In the genomic region with DNA sequence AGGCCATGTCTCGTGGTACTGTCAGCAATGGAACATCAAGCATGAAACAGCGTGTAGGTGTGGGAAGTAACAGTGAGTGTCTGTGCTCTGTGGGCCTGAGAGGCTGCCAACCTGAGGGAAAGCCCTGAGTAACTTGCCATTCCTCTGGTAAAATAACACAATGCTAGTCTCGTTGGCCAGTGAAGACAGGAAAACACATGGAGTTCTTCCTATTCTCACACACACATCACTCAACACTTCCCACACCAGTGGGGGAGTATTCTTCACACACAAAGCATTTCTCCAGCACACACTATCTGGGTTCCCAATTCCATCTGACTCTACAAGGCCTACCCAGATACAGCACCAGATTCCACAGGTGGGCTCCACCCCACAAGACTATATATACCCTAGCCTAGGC, we compare ENCODE assay signal across 28 mouse cellular contexts. TPM values are rescaled to one million over a fixed set of nuclear protein-coding genes. Genes with fewer than 3 reads are reported as not detected.
DNase-seq lines count a peak whose midpoint lies in the region; ATAC-seq and TF ChIP-seq lines count a peak whose summit lies in the region.
"Had no signal": no experiment of that assay in that cellular context is flagged by ENCODE, and none has a peak within 500 bp of the region (broad histone marks: within the 10 kb centered on the region; RNA-seq: fewer than 3 reads in every experiment).

No protein-coding gene starts in this region.

- intact Hi-C loops in heart, adult 2 months (cut with DNase I): no loop called here
- intact Hi-C loops in left cerebral cortex, postnatal 36 days (cut with DNase I): no loop called here

- TF ChIP-seq POLR2A in heart, adult 2 months (IDR thresholded peaks at IDR 0.05; ENCODE audit: insufficient read depth, low read depth, low read length): no peak

- H3K79me2 ChIP-seq in heart, adult 2 months (replicated peaks; ENCODE audit: control insufficient read depth, insufficient read depth, low read length): peaks cover 1% of the 10 kb centered on the region; the same call in 1 of the 2 replicates

- H3K9ac ChIP-seq in heart, embryonic 13.5 days: no peak overlapping the region
- no peak overlapping the region for H3K9ac ChIP-seq in heart, adult 2 months (ENCODE audit: low read depth, low read length)
- H3K9ac ChIP-seq: embryonic facial prominence, embryonic 12.5 days; hindbrain, embryonic 12.5 days; intestine, embryonic 15.5 days; liver, embryonic 15.5 days; lung, embryonic 15.5 days; midbrain, embryonic 13.5 days had no signal

- H3K36me3 ChIP-seq in heart, embryonic 13.5 days: no peaks in the 10 kb centered on the region
- H3K36me3 ChIP-seq in heart, adult 2 months (ENCODE audit: control insufficient read depth, insufficient read depth, low read length): no peaks in the 10 kb centered on the region
- H3K36me3 ChIP-seq: embryonic facial prominence, embryonic 12.5 days; hindbrain, embryonic 12.5 days; intestine, embryonic 15.5 days; liver, embryonic 15.5 days; lung, embryonic 15.5 days; midbrain, embryonic 13.5 days had no signal

- H3K27ac ChIP-seq in heart, embryonic 13.5 days (replicated peaks): no peak overlapping the region
- H3K27ac ChIP-seq in heart, adult 2 months: no peak overlapping the region
- H3K27ac ChIP-seq: embryonic facial prominence, embryonic 12.5 days; hindbrain, embryonic 12.5 days; hindbrain, postnatal 0 days; intestine, embryonic 15.5 days; liver, embryonic 15.5 days; lung, embryonic 15.5 days; midbrain, embryonic 13.5 days had no signal

- no peak for TF ChIP-seq CTCF in heart, adult 2 months (IDR thresholded peaks at IDR 0.05)

- H3K9me3 ChIP-seq in heart, embryonic 13.5 days: no peaks in the 10 kb centered on the region
- H3K9me3 ChIP-seq: embryonic facial prominence, embryonic 12.5 days; hindbrain, embryonic 12.5 days; intestine, embryonic 15.5 days; liver, embryonic 15.5 days; lung, embryonic 15.5 days; midbrain, embryonic 13.5 days had no signal

- TF ChIP-seq EP300 in heart, adult 2 months (IDR thresholded peaks at IDR 0.05; ENCODE audit: insufficient read depth, low read depth, low read length): no peak

- H3K27me3 ChIP-seq in heart, embryonic 13.5 days (replicated peaks): no peaks in the 10 kb centered on the region
- H3K27me3 ChIP-seq in heart, adult 2 months (ENCODE audit: control insufficient read depth, insufficient read depth, low read length): no peaks in the 10 kb centered on the region
- H3K27me3 ChIP-seq: CH12.LX; embryonic facial prominence, embryonic 12.5 days; hindbrain, embryonic 12.5 days; intestine, embryonic 15.5 days; liver, embryonic 15.5 days; lung, embryonic 15.5 days; midbrain, embryonic 13.5 days had no signal

- peak; percentile 97 for ATAC-seq in frontal cortex, adult (ENCODE audit: low TSS enrichment)
- 0 out of 2 replicates have a peak, but pooled peaks have one; percentile 21 for ATAC-seq in heart, embryonic 13.5 days (ENCODE audit: extremely low read depth, insufficient number of reproducible peaks, low FRiP score, low TSS enrichment)
- ATAC-seq: activated CD4-positive, CD25-positive, alpha-beta regulatory T cell, adult 4 months; forebrain, embryonic 14.5 days; hindbrain, postnatal 0 days; intestine, embryonic 15.5 days; midbrain, embryonic 13.5 days had no signal

- 58% methylated on average over 3 of the region's 3 CpGs for WGBS in heart, embryonic 13.5 days
- WGBS in heart, adult 2 months: 58% methylated on average over 3 of the region's 3 CpGs

- no peak overlapping the region for H3K4me3 ChIP-seq in heart, embryonic 13.5 days
- no peak overlapping the region for H3K4me3 ChIP-seq in heart, adult 2 months
- H3K4me3 ChIP-seq: embryonic facial prominence, embryonic 12.5 days; hindbrain, embryonic 12.5 days; intestine, embryonic 15.5 days; liver, embryonic 15.5 days; lung, embryonic 15.5 days; midbrain, embryonic 13.5 days had no signal

- H3K4me2 ChIP-seq in heart, embryonic 13.5 days: no peak overlapping the region
- H3K4me2 ChIP-seq: embryonic facial prominence, embryonic 12.5 days; hindbrain, embryonic 12.5 days; intestine, embryonic 15.5 days; liver, embryonic 15.5 days; lung, embryonic 15.5 days; midbrain, embryonic 13.5 days had no signal

- DNase-seq in frontal cortex, postnatal 25 days (ENCODE audit: low spot score in 2 of 2): no peak
- no peak for DNase-seq in heart, adult 2 months
- peak; percentile 66 for DNase-seq in right cerebral cortex, adult 18-20 months
- no peak for DNase-seq in right cerebral cortex, postnatal 10 days (ENCODE audit: low spot score in 2 of 2)
- DNase-seq in left cerebral cortex, postnatal 36 days (ENCODE audit: low spot score in 2 of 2): peak; percentile 26 to 61
- DNase-seq in kidney, adult 9 months: no peak
- DNase-seq: adrenal gland, adult 2 months; adrenal gland, postnatal 36 days; cerebellum, adult 8-10 months; cerebellum, postnatal 25 days; embryo, embryonic 11 days; heart, postnatal 36 days; kidney, adult 8-10 months; kidney, postnatal 10 days; layer of hippocampus, postnatal 36 days; liver had no signal

- H3K4me1 ChIP-seq in heart, embryonic 13.5 days: peaks cover 48% of the 10 kb centered on the region
- peaks cover 17% of the 10 kb centered on the region for H3K4me1 ChIP-seq in heart, adult 2 months (ENCODE audit: control insufficient read depth, insufficient read depth, low read length)

RNA-seq across cellular contexts. Expression of gene Ppfia1, which starts 23.7 kb away (rescaled TPM):
- 19.5 and 23.3 TPM in 2 replicates for polyA plus RNA-seq in heart, embryonic 13.5 days (2015; fragmentation: Nextera tagmentation; extraction: Ambion mirVana)
- 10 to 100 TPM; 41.4 to 46.0 TPM for total RNA-seq in heart, adult 2 months (2021)
- polyA plus RNA-seq in heart, adult 2 months (2012; rRNA removed): 27.0 and 38.5 TPM in 2 replicates
- total RNA-seq in left cerebral cortex, postnatal 36 days (2021): 10 to 100 TPM; 26.0 to 38.4 TPM

RNA-seq across cellular contexts. Expression of gene Fadd, which starts 52.4 kb away (rescaled TPM):
- polyA plus RNA-seq in heart, embryonic 13.5 days (2015; fragmentation: Nextera tagmentation; extraction: Ambion mirVana): 12.1 and 12.5 TPM in 2 replicates
- 1 to 10 TPM; 8.2 to 8.6 TPM for total RNA-seq in heart, adult 2 months (2021)
- 13.4 and 15.6 TPM in 2 replicates for polyA plus RNA-seq in heart, adult 2 months (2012; rRNA removed)
- 1 to 10 TPM; 2.3 to 2.6 TPM for total RNA-seq in left cerebral cortex, postnatal 36 days (2021)

RNA-seq across cellular contexts. Expression of gene Cttn, which starts 59.0 kb away (rescaled TPM):
- 118 and 126 TPM in 2 replicates for polyA plus RNA-seq in heart, embryonic 13.5 days (2015; fragmentation: Nextera tagmentation; extraction: Ambion mirVana)
- total RNA-seq in heart, adult 2 months (2021): 10 to 100 TPM; 26.9 to 32.9 TPM
- polyA plus RNA-seq in heart, adult 2 months (2012; rRNA removed): 33.9 and 41.1 TPM in 2 replicates
- 100 to 1,000 TPM; 111 to 112 TPM for total RNA-seq in left cerebral cortex, postnatal 36 days (2021)

Comparison
In these comparisons a context has a peak if more than half of its experiments do, and no peak if none do; other contexts are left out.
1. DNase-seq: peak in right cerebral cortex, adult 18-20 months (single experiment) and left cerebral cortex, postnatal 36 days (2 of 2); none in frontal cortex, postnatal 25 days (0 of 2), heart, adult 2 months (0 of 2), right cerebral cortex, postnatal 10 days (0 of 2) and kidney, adult 9 months (single experiment).